Mouse (Mus musculus) spleen, embryonic (tissue): ENCODE data around the gene Cx3cl1.

Experiments used
- CTCF ChIA-PET: fragments of 350-600 bp; sonication (Branson Sonifier 250); formaldehyde crosslinking; loops from one replicate; lab custom pipeline; 2022; lab: Charles Lee

Cx3cl1 gene

DNA sequence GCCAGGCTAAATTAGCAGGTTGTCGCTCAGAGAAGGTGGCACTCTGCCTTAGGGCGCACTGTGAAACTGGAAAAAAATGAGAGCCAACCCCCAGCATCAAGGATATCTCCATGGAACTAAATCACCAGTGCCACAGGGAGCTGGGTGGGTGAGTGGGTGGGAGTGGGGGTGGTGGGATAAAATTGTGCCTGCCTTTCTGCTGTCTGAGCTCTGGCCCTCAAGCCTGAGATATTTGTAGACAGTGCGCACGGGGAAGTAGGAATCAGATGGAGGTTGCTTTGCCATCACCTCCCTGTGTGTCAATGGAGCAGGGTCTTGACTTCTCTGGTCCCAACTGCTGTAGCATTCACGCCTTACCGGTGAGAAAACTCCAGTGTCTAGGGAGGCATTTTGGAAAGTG, 1.2 kb downstream of the Cx3cl1 start:
- CTCF ChIA-PET: interaction anchor here (0.6 kb wide), 1 partner anchor 198 kb away, joined by 3 read pairs; no protein-coding TSS in a partner anchor

DNA sequence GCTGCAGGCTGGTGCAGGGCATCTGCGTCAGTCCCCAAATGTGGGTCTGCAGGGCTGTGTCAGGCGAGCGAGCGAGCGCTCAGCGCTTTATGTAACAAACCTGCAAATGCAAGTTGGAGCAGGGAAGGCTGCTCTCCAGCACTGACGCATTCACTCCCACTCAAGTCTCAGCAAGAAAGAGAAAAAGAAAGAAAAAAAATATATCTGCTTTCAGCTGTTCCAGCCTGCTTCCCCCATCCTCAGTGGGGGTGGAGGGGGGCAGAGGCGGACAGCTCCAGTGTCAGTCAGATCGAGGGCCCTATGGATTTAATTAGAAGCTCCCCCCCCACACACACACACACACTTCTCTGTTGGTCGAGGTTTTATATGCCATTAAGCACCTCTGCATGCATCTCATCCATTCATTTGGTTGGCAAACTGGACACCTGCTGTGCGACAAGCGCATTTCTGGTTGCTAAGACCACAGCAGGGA, 1.9 kb downstream of the Cx3cl1 start:
- CTCF ChIA-PET: interaction anchor here (0.5 to 0.6 kb wide), 2 partner anchors 173 to 198 kb away, joined by 3 read pairs; no protein-coding TSS in a partner anchor

DNA sequence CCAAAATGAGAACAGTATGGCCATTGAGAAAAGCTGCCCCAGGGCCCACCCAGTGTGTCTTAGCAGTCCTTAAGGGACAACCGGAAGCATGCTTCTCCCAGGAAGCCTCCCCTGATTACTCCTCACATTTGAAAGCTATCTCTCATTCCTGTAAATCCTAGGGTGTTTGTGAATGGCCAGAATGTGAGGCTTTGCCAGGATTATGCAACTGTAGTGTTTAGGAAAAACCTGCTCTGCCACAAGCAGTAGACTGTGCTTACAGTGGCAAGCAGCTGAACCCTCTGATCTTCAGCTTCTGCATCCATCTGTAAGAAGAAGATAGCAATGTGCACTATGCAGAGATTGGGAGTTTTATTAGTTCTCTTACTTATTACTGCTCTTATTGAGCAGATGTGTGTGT, 2.8 kb downstream of the Cx3cl1 start:
- CTCF ChIA-PET: no interaction called here

DNA sequence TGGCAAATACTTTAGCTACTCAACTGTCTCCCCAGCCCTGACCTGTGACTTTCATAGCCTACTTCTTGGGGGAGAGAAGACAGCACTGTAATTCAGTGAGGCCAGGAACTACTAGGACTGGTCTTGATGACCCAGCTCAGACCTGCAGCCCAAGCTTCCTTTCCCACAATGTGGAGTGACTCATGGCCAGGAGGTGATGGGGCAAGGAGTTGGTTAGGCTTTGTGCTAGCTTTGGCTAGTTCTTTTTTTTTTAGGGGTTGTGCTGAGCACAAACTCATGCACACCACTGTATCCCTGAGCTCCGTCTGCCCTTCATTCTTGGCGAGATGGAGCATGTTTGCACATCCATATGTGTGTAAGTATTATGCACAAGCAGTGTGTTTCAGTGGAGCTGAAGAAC, 4.5 kb downstream of the Cx3cl1 start:
- CTCF ChIA-PET: no interaction called here

DNA sequence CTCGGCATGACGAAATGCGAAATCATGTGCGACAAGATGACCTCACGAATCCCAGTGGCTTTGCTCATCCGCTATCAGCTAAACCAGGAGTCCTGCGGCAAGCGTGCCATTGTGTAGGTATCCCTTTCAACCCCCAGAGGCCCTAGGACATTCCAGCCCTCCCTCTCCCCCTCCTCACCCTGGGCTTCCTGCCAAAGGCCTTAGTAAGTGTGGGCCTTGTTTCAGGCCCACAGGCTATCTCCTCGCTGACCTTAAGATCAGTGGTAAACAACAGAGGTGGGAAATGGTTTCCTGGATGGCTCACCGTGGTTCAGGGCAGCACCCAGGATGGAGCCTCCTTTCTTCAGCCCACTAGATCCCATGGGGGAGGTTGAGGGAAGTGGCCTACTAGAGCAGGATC, 6.2 kb downstream of the Cx3cl1 start:
- CTCF ChIA-PET: no interaction called here

DNA sequence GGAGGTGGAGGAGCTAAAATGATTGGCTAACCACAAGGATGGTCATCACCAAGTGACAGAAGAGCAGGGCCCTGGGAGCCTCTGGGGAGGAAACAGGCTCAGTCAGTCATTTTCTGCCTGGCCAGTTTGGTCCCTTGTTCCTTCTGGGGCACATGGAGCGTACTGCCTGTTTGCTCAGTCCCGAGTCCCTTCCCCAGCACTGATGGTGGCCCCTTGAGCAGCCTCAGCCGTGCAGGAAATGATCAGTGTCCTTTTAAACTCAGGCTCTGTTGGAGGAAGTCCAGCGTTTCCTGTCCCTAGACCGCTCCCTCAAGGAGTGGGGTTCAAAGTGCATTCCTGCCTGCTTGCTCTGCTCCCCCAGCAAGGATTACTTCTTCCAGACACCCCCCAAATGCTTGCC, 6.7 kb downstream of the Cx3cl1 start:
- CTCF ChIA-PET: no interaction called here

DNA sequence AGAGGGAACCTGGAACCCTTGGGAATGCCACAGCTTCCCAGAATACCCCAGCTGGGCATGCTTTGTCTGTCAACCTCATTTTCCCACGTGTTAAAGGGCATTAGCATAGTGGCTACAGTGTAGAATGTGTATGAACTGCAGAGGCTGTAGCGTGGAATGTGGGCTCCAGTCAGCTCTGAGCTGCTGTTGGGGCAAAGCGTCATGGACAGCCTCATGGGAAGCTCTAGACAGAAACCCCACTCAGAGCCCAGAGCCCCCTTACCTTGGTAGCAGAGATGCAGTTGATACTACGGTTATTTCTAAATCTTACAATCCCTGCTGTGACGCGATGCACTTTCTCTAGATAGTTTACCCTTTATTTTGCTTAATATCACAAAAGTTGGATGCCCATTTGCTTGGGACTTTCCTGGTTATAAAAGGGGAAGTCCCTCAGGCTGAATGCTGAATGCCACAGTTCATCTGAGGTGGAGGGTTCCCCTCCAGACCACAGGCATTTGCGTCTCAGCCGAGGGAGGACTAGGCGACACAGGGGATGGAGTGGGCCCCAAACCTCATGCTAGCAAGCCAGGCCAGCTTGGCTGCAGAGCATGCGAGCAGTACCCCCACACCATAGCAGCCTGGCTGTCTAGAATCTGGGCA, 7.2 kb downstream of the Cx3cl1 start:
- CTCF ChIA-PET: no interaction called here

DNA sequence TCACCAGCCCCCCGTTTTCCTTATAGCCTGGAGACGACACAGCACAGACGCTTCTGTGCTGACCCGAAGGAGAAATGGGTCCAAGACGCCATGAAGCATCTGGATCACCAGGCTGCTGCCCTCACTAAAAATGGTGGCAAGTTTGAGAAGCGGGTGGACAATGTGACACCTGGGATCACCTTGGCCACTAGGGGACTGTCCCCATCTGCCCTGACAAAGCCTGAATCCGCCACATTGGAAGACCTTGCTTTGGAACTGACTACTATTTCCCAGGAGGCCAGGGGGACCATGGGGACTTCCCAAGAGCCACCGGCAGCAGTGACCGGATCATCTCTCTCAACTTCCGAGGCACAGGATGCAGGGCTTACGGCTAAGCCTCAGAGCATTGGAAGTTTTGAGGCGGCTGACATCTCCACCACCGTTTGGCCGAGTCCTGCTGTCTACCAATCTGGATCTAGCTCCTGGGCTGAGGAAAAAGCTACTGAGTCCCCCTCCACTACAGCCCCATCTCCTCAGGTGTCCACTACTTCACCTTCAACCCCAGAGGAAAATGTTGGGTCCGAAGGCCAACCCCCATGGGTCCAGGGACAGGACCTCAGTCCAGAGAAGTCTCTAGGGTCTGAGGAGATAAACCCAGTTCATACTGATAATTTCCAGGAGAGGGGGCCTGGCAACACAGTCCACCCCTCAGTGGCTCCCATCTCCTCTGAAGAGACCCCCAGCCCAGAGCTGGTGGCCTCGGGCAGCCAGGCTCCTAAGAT, 7.9 kb downstream of the Cx3cl1 start:
- CTCF ChIA-PET: no interaction called here

DNA sequence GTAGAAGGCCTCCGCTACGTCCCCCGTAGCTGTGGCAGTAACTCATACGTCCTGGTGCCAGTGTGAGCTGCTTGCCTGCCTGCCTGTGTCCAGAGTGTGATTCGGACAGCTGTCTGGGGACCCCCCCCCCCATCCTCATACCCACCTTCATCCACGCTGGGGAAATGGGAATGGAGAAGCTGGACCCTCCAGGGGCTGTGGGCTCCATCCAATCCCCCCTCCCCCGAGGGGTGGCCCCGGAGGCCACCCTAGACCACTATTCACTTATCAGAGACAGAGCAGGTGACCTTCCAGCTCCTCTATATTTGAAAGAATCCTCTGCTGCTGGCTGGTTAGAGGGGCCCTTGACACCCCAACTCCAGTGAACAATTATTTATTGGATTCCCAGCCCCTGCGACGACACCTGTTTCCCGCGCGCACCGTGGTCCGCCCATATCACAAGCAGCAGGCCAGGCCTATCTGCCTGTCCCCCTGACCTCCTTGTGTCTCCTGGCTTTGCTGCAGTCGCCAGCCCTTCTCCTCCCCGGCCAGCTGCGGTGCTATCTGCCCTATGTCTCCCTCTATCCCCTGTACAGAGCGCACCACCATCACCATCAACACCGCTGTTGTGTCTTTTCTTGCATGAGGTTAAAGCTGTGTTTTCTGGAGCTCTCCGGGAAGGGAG, 8.8 kb downstream of the Cx3cl1 start:
- CTCF ChIA-PET: no interaction called here

DNA sequence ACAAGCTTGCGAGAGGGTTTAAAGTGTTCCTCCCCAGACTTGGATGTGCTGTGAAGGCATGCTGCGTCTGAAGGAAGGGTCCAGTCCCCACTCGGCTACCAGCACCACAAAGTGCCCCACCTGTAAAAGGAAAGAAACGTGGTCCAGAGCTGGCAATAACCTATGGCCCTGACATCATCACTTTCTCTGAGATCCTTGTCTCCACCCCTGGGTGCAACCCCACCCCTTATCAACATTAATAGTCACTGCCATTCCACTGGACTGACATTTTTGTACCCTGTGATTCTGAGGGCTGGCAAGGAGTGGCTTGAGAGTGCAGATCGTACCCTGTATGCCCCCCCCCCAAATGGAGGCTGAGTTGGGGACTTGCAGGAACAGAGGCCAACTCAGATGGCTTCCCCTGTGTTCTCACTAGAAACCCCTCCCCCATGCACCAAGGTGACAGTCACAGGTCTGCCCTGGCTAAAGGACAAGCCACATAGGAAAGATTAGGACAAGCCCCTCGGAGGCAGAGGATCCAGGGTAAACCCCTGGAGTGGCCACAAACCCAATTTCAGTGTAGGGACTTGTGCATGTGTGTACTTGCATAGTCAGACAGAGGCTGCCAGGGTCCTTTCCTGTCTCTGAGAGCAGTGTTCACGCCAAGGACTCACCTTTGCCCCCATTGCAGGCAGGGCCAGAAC, 9.5 kb downstream of the Cx3cl1 start:
- CTCF ChIA-PET: no interaction called here

DNA sequence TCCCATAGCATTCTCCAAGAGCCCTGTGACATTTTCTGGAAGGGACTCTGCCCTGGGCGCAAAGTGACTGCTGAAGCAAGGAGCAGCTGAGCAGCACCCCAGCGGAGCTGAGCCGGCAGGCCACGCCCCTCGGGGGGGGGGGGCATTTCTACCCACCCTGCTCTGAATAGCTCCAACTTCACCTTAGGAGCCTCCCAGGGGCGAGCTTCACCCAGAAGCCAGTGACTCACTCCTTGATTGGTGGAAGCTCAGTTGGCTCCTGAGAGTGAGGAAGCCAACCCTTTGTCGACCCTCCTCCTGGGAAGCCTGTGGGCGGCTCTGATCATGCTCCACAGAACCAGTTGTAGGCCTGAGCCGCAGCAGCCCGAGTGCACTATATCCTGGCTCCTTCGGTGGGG, 10.0 kb downstream of the Cx3cl1 start:
- CTCF ChIA-PET: no interaction called here

DNA sequence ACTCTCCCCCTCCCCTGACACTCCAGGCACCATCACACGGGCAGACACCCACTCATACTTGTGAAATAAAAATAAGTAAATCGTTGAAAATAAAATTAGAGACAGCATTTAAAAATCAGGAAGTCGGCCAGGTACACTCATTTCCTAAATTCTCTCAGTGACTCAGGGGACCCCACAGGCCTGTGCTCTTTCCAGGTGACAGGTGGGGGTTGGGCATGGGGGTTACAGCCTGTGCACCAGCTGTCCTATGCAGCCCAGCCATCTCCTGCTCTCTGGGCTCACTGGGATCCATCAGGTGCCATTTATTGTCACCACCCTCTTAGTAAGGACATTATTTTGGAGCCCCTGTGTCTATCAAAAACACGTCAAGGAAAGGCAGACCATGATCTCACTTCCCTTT, 12.1 kb downstream of the Cx3cl1 start:
- CTCF ChIA-PET: no interaction called here

DNA sequence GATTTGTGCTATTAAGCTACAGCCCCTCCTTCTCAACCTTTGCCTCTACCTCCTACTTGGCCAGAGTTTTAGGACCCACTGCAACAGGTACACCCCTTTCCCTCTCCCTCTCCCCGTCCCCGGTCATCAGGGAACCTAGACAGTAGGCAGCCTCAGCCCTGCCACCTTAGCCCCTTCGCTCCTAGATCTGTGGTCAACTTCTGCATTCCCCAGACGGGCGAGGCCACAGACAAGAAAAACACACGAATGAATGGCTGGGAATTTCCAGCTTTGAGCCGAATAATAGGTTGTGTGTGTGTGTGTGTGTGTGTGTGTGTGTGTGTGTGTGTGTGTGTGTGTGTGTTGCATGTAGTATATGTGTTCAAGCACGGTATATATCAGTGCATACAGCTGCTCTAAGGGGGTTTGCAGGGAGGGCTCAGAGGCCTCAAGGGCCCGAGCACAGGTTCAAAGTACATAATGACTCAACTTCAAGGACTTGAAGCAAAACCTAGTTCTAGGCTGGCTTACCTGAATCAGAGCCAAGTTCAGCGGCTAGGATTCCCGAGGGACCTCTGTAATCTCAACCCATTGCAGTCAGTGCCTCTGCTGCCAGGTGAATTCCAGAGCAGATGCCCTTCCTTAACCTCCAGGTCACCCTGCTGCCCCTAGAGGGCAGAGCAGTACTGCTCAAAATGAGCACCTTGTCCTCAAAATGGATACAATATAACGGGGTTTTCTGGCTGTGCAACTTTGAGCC, 13.6 kb downstream of the Cx3cl1 start:
- CTCF ChIA-PET: interaction anchor here (0.6 to 0.7 kb wide), 2 partner anchors 29 to 428 kb away, joined by 3 read pairs; no protein-coding TSS in a partner anchor

DNA sequence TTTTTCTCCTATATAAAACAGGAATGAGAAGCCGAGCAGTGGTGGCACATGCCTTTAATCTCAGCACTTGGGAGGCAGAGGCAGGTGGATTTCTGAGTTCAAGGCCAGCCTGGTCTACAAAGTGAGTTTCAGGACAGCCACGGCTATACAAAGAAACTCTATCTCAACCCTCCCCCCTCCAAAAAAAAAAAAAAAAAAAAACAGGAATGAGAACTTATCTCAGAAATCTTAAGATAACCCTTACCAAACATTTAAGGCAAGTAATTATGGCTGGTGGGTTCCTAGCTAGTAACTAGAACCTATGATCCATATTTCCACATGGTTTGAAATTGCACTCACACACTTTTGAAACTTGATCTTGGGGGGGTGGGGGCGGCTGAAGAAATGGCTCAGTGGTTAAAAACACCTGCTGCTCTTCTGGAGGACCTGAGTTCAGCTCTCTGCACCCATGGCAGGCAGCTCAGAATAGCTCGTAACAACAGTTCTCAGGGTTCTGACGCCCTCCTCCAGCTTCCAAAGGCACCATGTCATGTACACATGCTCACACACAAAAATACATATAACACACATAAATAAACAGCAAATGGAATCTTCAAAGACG, 14.3 kb downstream of the Cx3cl1 start:
- CTCF ChIA-PET: interaction anchor here (0.6 to 0.7 kb wide), 2 partner anchors 28 to 126 kb away, joined by 3 read pairs; no protein-coding TSS in a partner anchor

DNA sequence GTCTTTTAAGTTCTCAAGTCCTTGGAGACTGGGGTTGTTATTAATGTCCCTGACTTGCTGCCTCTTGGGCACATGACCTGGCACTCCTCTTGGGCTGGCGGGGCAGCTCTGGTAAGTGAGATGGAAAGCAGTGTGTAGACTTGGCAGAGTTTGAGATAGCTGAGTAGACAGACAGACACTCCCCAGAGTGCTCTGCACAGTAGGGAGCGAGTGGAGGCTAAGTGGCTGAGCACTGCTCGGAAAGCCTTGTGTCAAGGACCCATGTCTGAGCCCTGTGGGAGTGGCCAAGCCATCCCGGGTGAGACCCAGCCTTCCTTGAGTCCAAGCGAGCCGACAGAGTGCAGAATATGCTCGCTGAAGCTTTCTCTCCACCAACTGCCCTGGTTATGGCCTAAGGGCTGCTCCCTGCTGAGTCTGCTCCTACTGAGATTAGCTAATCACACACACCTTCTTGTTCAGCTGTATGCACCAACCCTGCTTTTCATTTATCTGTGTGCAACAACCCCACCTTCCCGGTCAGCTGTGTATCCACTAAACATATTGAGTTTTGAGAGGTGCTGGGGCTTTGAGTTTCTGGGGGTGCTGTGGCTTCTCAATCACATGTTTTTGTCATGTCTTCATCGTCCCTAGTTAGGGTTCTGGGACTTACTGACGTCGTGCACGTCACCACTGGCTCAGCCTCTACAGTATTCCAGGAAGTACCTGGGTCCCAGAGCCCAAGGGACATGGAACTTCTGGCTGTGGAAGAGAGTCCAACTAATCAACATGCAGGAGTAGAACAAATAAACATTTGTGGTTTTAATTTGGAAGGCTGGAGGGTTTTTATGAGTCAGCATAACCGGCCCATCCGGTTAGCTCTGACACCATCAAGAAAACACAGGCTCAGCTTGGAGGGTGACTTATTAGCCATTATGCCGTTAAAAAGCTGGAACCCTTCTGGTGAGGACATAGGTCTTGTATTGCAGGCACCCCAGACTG, 16.0 kb downstream of the Cx3cl1 start:
- CTCF ChIA-PET: interaction anchor here (0.9 kb wide), 1 partner anchor 16 kb away, joined by 5 read pairs; no protein-coding TSS in a partner anchor

DNA sequence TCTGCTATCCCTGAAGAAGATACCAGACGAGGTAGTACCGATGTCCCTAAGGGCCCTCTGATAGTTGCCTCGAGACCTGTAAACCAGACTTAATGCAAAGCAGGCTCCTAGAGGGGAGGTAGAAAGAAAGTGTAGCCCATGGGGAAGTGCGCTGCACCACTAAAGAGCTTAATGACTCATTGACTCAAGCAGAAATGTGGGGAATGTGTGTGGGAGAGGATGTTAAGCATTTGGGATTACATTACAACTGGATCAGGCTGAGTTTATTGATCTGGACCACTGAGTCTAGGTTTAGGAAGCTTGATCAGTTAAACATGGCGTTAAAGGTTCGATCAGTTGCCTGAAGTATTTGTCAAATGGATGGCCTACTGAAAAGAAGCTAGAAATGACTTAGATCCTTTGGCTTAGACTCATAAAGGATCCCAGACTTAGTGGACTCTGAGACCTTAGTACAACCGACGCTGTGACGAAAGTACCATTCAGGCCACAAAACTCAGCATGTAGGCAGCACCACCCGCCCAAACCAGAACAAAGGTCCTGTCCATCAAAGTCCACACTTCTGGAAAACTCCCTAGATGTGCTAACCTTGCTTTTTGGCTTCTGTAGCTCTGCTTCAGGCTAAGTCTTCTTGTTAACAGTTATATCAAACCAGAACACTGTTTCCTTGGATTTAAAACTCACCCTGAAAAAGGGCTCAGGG, 17.6 kb downstream of the Cx3cl1 start:
- CTCF ChIA-PET: interaction anchor here (0.5 kb wide), 1 partner anchor 815 kb away, joined by 9 read pairs; no protein-coding TSS in a partner anchor

DNA sequence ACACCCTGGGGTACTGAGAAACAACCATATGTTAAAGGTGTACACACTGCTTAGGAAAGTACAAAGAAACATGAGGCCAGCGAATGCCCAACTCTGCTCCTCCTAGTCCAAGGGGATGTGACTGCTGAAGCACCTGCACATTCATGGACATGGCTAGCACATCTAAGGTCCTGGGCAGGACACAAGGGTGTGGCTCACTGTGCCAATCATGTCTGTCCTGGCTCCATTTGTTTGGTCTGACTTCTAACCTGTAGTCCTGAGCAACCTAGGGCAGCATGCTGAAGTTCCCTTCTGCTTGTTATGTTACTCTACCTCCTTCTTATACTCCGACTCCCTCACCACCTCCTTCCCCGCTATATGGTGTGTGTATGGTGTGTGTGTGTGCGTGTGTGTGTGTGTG, 22.6 kb downstream of the Cx3cl1 start:
- CTCF ChIA-PET: no interaction called here

DNA sequence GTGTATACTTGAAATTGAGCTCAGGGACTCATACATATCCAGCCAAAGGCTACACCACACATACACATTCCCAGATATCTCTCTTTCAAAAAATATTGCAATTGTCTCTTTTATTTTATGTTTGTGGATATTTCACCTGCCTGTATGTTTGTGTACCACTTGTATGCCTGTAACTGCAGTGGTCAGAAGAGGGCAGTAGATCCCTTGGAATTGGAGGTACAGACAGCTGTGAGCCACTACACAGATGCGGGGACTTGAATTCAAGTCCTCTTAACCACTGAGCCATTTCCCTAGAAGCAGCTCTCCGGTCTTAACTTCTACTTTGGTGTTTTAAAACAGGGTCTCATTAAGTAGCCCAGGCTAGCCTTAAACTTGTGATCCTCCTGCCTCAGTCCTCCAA, 23.0 kb downstream of the Cx3cl1 start:
- CTCF ChIA-PET: no interaction called here
